Mouse (Mus musculus): Measurements from ENCODE around the gene Sec23ip.

Sec23ip gene

GRCm38 (mm10) chr7:128781846-128782245 lies 37.1 kb downstream of the Sec23ip start:
- peak; percentile 55 for DNase-seq

DNA sequence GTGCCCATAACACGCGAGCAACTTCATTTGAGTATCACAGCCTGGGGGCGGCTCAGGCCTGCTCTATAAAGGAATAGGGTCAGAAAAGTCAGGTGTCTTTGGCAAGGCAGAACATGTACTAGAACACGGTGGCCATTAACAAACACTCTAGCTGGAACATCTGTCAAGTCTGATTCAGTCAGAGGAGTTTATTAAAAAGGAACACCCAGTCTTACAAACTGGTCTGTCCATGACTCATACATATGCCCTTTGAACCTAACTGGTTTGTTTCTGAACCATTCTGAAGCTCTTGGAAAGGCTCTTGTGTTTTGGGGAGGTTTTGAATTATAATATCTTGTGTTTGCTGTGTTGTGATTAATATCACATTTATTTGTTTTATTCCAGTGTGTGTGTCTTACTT lies 45.3 kb downstream of the Sec23ip start:
- DNase-seq, result no peak

DNA sequence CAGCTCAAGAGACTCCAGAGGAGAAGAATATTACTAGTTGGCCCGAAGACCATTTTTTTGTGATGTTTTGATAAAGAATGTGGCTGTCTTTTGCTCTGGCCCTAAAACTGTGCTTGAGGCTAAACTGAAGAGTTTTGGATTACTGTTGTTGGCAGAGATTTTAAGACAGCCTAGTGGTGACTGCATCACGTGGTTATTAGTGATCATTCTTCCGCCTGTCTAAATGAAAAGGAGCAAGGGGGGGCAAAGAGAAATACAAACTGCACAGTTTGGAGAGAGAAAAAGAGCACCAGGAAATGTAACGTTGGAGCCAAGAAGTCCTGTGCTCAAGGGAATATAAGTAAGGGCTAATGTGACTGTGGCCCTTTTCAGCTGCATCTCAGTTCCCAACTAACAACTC lies 48.7 kb downstream of the Sec23ip start:
- DNase-seq, result no peak

GRCm38 (mm10) chr7:128824986-128825563 lies 80.3 kb downstream of the Sec23ip start:
- DNase-seq, result no peak

GRCm38 (mm10) chr7:128832455-128833081 lies 87.8 kb downstream of the Sec23ip start:
- no peak for DNase-seq

- DNase-seq, result no peak
Observed at GRCm38 (mm10) chr7:128833196-128833595, 88.5 kb downstream of the Sec23ip start.
